Mouse (Mus musculus) inflammation-experienced regulatory T-cells, adult 6 months (primary cell): ENCODE measurements around the gene Cuedc1. TPM values are rescaled to one million over a fixed set of nuclear protein-coding genes. Genes with fewer than 3 reads are reported as not detected.
A peak's percentile ranks its signal among the peaks of the same experiment; 100 is the strongest.

Source experiments
- ATAC-seq: one replicate; pipeline ENCODE4 v1.8.0; 2017
- polyA plus RNA-seq, 3 experiments: library from polyadenylated mRNA; unstranded; fragments of 100-300 nt; shearing (Covaris generic); gene quantifications; one replicate each; pipeline ENCODE4 v1.2.1; 2017

The Cuedc1 gene
- polyA plus RNA-seq, 3 experiments from 2014 or later, result 2.0 to 6.4 (median 5.2) TPM

DNA sequence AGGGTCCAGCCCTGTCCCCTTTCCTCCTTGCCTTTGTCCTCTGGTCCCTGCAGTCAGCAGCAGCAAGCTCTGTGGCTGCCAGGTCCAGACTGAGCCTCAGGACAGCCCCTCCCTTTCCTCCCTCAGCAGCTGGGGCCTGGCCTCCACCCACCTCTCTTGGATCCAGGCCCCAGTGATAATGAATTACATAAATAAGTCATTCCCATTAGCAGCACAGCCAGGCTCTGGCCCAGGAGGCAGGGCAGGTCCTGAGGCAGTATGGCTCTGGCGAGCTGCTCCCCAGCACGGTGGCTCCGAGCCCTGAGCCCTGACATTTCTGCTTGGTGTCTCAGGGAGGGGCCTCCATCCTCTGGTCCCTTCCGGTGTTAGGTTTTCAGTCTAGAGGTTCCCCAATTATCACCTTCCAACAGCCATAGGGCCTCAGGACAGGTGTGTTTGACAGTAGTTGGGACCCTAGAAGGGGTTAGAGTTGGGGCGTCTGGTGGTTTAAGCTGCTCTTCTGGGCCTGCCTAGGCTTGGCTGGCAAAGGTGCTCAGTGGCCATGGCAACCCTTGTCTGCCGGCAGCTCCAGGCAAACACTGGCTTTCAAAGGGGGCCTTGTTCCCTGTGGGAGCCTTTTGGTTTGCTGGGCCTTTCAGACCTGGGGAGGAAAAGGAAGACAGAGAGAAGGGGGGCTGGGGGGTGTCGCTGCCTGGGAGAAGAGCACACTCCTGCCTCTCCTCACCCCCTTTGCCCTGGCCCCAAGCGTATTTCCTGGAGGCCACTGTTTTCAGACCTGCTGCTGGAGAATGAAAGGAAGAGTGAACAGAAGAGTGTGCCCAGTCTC is 21.2 kb downstream of the Cuedc1 start:
- no peak for ATAC-seq

GRCm38 (mm10) chr11:88122545-88122944 is 24.7 kb downstream of the Cuedc1 start:
- no peak for ATAC-seq

DNA sequence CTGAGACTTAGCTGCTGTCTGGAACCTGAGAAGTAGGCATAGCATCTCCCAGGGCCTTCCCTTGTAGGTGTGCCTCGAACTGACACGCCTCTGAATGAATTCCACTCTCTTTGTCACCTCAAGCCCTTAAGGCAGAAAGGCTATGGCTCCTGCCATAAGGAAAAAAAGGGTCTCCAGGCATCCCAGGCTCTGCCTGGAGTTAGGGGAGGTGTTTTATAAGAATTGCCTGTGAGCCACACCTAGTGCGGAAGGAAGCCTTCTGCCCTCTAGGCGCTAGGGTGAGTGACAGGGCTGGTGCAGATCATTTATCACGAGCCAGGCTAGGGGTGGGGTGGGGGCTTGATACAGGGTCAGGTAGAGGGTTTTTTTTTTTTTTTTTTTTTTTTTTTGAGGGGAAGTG is 25.2 kb downstream of the Cuedc1 start:
- ATAC-seq, result no peak

GRCm38 (mm10) chr11:88123731-88124130 is 25.9 kb downstream of the Cuedc1 start:
- no peak for ATAC-seq

DNA sequence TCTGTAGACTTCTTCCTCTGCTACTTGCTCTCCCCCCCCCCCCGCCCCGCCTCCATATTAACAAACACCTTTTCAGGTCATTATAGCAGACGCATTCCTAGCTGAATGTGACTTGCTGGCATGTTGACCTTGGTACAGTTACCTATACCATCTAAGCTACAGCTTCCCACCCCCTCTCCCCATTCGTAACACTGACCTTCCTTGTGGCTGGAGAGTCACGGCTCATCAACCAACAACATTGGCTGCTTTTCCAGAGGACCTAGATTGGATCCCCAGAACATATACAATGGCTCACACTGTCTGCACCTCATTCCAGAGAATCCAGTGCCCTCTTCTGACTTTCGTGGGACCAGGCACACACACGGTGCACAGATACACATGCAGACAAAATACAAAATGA is 27.6 kb downstream of the Cuedc1 start:
- no peak for ATAC-seq

GRCm38 (mm10) chr11:88126306-88126793 is 28.5 kb downstream of the Cuedc1 start:
- no peak for ATAC-seq

DNA sequence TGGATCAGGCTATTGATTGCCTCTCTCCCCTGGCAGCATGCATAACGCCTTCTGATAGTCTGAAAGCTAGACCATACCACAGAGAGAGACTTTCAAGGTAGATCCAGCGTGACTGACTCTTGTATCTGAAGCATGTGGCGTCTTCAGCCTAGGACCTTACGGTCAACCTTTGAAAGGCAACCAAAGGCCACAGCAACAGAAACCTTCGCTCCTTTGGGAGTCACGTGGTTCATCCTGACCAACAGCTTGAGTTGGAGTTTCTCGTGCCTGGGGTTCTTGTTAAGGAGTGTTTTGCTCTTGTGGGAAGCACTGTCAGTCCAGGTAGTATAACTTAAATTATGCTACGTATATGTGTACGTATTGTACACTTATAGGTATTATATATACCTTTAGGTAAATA is 30.6 kb downstream of the Cuedc1 start:
- no peak for ATAC-seq

- ATAC-seq, result no peak
Observed at GRCm38 (mm10) chr11:88129281-88129680, 31.4 kb downstream of the Cuedc1 start.

DNA sequence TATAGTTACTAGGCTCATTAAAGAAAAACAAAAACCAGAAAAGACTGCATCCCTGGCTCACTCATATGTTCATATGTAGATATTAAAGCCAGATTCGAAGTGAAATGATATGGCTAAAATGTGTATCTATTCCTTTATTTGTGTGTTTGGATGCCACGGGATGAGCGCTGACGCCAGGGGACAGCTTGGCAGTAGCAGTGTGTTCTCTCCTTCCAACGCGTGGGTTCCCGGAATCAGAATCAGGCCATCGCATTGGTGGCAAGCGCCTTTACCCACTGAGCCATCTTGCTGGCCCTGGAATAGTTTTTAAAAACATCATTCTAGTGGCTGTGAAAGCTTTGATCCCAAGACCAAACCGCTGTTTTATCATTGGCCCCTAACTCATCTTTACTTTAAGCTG is 32.1 kb downstream of the Cuedc1 start:
- no peak for ATAC-seq

GRCm38 (mm10) chr11:88131847-88132246 is 34.0 kb downstream of the Cuedc1 start:
- peak; percentile 56 for ATAC-seq

GRCm38 (mm10) chr11:88135218-88135617 is 37.4 kb downstream of the Cuedc1 start:
- no peak for ATAC-seq

DNA sequence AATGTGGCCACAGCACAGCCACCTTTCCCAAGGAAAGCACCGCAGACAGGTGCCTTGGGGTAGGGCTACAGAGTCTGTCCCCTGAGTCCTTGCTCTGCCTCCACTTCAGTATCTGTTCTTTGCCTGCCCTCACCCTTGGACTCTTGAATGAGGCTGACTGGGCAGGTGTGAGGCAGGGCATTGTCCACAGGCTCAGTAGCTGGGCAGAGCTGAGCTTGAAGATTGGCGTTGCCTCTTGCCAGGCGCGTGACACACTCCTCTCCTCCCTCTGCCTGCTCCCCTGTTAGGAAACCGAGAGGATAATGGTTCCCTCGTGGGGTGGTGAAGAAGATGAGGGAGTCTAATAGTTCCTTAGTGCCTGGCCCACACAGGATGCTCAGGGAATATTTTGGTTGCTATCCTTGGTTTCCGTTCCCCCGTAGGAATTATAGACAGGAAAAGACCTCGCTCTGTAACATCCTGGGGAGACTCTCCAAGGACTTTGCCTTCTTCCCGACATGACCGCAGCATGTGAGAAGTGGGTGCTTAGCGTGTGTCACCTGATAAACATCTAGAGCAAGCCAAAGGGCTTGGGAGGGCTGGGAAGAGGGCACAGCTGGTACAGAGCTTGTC is 40.1 kb downstream of the Cuedc1 start:
- no peak for ATAC-seq

DNA sequence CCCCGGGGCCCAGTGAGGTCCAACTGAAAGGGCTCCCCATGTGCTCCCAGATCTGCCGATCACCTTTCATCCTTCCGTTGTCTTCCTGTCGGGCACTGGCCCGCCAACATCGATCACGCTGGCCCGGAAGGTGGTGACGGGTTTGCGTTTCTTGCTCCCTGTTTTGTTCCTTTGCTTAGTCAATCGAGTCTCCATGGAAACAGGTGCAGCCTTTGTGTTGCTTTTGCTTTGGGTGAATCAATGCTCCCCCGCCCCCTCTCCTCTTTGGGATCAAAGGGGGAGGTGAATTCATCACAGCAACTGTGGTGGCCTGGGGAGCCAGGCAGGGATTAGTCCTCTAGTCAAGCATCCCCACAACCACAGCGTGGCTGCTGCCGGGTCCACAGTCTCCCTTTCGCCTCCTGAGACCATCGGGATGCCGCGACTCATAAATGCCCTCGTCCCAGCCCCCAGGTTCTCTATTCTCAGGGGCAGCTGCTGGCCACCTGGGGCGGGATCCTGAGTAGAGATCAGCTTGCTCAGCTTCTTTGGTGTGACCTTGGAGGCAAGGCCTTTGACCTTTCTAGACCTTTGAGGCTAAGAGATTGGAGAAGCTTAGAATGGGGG is 41.5 kb downstream of the Cuedc1 start:
- ATAC-seq, result no peak

- no peak for ATAC-seq
Observed at GRCm38 (mm10) chr11:88140066-88141060, 42.5 kb downstream of the Cuedc1 start.

DNA sequence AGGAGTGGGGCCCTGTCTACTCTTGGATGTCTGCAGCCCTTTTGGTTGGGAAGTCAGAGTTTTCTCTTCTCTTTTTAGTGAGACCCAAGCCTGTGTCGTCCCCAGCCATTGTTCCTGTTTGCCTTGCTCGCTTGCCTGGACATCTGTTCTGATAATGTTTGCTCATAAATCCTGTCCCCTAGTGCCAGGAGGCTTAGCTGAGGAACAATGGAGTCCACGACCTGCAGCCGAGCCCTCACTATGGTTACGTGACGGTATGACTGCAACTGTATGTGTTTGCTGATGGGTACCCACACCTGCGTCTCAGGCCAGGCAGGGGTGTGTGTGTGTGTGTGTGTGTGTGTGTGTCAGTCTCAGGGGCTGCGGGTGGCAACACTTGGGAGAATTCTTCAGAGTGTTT is 44.5 kb downstream of the Cuedc1 start:
- ATAC-seq, result no peak

DNA sequence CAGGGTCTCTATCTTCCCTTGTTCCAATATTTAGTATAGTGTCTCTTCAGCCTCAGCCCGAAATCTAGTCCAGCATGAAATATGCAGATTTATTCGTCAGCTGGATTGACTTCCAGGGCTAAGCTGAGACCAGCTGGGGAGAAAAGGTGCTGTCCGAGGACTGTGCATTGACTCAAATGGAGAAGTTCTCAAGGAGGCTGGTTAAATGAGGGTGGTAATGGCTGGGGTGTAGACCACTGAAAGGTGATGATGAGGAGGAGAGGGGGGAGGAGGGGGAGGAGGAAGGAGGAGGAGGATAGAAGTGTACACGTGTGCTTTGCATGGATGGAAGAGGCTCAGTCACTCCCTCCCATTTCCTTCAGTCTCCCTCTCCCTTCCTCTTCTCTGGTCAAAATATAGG is 46.2 kb downstream of the Cuedc1 start:
- no peak for ATAC-seq

- ATAC-seq, result peak; percentile 89
Observed at GRCm38 (mm10) chr11:88145214-88146006, 47.6 kb downstream of the Cuedc1 start.

GRCm38 (mm10) chr11:88146264-88147060 is 48.6 kb downstream of the Cuedc1 start:
- ATAC-seq, result no peak

DNA sequence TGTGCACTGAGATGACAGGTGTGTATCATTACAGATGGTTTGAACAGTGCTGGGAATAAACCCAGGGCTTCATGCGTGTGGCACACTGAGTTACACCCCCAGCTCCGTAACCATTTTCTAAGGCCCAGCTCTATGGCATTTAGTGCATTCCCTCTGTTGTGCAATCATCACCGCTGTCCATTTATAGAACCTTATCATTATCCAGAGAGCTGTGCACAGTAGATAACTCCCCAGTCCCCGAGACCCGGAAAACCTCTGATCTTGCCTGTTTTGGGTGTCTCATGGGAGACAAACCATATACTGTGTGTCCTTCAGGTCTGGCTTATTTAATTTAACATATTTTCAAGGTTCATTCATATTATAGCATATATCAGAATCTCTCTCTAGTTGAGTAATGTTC is 49.5 kb downstream of the Cuedc1 start:
- no peak for ATAC-seq

DNA sequence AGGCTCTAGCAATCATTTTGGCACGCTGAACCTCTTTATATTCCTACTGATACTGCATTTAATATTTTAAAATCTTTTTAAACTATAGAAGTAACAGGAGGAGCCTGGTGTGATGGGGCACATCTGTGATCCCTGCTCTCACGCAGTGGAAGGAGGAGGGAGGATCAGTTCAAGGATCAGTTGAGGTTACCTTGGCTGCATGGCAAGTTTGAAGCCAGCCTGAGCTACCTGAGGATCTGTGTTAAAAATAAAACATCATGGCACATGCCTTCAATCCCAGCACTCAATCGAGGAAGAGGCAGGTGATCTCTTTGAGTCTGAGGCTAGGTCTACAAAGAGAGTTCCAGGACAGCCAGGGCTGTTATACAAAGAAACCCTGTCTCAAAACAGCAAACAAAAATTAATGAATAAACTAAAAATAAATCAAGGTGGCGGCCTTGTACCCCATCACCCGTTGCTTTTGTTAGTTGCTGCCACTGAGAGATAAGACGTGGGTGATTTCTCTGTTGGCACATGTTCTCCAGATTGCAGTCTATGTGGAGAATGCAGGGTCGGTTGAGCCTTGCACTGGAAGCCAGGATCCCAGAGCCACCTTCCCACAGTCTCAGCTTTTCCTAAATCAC is 50.3 kb downstream of the Cuedc1 start:
- no peak for ATAC-seq
